Mouse (Mus musculus) retina, embryonic 14.5 days (tissue): Measurements from ENCODE around the gene Zfp174.
"Not testable (repeated sequence)": the region's sequence is repeated elsewhere in the genome, so short reads cannot be mapped to it uniquely, and the experiment has no call there.

Source experiments
- DNase-seq: peaks from one replicate; pipeline ENCODE4 v3.0.0-alpha.2; 2015; ENCODE audit warnings: low spot score

The Zfp174 gene

DNA sequence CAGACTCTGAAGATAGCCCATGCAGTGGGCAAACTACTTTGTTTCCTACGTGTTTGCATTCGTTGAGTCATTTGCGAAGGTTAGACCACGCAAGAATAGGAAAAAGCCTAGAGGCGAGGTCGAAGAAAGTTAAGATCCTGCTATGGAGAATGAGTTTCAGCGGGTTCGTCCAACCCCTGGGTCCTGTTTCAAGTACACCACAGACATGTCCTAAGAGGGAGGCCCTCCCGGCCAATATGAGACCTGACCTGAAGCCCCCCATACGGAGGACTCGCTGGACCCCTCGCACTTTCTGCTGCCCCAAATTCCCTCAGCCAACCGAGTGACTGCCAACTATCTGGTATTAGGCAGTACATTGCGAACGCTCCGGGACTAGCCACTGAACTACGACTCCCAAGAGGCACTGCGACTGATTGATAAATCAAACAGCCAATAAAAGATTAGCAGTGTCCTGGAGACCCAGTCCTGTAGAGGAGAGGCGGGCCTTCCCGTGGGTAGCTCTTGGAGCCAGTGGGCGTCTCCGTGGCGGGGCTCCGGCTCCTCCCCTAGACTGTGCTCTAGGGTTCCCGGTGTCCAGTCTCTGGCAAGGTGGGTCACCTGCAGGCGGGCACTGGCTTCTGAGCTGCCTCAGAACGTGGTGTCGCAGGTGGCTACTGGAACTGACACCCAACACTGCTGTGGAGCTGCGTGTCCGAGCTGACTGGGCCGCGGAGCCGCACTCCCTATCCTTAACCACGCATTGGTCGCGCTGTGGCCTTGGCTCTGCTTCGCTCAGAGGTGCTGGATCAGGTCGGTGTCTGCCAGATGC, at the start of gene Zfp174:
Gene Zfp174, plus strand, starts transcription at position 558 of the 808 bp plus-strand sequence.
- DNase-seq = peak; percentile 99

DNA sequence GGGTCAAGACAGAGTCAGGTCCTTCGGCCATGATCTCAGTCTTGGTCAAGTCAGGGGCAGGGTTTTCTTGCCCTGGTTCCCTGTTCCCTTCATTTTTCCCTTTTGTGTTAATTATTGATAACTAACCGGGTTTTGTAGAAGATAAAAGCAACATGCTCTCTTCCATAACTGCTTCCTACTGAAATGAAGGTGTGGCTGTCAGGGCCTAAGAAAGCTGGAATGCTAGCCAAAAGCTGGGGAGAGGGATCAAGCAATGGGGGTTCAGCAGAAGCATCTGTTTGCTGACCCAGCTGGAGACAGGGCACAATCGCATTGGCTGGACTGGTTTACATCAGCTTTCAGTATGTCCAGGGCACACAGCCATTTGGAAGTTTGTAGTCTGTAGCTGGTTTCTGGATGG, 38.9 kb upstream of the Zfp174 start:
- DNase-seq = no peak

DNA sequence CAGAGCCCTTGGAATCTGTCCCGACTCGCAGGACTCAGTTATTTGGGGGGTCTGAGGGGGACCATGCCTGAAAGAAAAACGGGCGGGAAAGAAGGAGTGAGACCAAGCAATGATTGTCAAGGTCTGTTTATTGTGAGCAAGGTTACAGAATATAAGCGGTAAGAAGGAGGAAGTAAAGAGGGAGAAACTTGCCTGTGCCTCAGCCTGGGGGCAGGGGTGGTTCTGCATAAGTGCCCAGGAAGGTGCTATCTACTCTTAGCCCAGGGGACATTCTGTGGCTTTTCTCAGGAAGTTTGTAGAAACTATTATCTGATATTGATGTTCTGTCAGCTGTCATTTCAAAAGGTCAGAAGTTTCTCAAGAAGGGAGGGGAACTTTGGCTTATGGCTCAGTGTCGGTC, 32.4 kb upstream of the Zfp174 start:
- not testable (repeated sequence) for DNase-seq

DNA sequence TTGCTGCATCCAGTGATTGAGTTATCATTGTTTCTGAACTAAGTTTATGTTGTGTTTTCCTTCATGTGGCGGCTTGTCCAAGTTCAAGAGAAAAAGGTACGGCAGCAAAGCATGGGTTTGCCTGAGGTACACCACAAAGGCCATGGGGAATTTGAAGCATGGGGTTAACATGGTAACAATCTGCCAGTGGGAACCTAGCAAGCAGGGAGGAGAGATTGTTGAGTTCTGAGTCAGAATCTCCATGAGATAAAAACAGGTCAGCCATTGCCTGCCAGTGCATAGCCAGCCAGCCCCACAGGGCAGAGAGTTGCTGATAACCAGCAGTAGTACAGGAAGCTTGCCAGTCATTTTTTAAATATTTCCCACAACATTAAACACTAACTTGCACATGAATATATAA, 26.9 kb upstream of the Zfp174 start:
- DNase-seq = no peak

DNA sequence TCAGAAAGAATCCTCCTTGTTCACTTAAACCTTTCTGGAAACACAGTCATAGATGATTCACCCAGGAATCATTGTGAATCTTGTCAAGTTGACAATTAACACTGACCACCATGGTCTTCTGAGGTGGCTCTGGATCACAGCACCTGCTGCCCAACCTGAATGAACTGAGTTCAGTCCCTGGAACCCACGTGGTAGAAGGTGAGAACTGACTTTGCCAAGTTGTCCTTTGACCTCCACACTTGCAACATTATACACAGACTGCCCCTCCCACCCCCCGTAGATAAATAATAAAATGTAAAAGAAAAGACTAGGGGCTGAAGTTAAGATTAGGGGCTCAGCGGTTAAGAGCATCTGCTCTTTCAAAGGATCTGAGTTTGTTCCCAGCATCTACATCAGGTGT, 19.0 kb upstream of the Zfp174 start:
- DNase-seq = no peak

DNA sequence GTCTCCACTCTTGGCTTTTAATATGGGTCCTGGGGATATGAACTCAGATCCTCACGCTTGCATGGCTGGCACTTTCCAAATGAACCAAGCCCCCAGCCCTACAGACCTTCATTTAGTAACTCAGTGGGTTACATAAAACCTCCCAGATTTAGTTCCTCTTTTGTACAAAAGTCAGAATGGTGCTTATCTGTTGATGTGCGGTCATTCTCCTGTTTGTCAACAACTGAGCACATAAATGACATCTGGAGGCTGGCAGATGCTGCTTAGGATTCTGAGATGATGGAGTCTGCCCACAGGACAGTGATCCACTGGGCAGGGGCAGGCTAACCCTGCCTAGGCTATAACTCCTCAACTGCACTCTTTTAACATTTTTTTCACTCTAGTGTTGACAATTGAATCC, 17.3 kb upstream of the Zfp174 start:
- DNase-seq = no peak

DNA sequence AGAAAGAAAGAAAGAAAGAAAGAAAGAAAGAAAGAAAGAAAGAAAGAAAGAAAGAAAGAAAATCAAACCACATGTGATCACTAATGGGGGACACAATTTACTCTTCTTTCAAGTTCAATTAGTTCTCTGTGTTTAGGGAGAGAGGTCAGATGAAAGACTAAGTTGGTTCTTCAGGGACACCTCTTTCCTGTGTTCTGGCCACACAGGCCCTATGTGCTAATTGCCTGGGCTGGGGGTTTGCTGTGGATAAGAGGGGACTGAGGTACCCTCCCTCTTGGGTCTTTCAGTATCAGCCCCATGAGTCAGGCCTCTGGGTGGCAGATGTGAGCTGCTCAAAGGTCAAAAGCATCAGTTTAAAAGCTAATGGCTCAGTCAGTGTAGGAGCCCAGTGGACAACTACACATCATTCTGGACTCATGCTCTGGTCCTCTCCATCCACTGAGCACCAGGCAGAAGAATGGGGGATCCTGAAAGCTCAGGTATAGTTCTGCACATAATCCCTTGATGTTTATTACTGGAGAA, 16.4 kb upstream of the Zfp174 start, which contains the start of gene Olfr15:
Gene Olfr15, plus strand, starts transcription at position 291 of the 522 bp plus-strand sequence.
- DNase-seq = peak; percentile 32

DNA sequence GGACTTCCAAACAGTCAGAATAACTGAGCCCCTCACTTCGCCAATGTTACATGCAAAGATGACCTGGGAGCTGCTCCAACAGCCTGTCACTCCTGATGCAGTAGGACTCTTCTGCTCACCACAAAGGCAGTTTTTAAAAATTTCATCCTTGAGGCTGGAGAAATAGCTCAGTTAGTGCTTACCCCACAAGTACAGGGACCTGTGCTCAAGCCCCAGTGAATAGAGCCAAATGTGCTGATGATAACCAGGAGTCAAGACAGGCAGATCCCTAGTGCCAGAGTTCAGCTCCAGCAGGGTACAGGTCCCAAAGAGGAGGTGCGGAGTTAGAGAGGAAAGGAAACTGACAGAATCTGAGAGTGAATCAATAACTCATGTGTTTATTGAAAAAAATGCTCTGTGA, 11.6 kb upstream of the Zfp174 start:
- DNase-seq = no peak

DNA sequence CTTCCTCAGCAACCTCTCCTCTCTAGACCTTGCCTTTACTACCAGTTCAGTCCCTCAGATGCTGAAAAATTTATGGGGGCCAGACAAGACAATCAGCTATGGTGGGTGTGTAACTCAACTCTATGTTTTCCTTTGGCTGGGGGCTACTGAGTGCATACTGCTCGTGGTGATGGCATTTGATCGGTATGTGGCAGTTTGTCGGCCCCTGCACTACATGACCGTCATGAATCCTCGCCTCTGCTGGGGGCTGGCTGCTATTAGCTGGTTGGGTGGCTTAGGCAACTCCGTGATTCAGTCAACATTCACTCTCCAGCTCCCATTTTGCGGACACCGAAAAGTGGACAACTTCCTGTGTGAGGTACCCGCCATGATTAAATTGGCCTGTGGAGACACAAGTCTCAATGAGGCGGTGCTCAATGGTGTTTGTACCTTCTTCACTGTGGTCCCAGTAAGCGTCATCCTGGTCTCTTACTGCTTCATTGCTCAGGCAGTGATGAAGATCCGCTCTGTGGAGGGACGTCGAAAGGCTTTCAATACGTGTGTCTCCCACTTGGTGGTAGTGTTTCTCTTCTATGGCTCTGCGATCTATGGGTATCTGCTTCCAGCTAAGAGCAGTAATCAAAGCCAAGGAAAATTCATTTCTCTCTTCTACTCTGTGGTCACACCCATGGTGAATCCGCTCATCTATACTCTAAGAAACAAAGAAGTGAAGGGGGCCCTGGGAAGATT, 7.7 kb upstream of the Zfp174 start:
- DNase-seq = peak; percentile 47

DNA sequence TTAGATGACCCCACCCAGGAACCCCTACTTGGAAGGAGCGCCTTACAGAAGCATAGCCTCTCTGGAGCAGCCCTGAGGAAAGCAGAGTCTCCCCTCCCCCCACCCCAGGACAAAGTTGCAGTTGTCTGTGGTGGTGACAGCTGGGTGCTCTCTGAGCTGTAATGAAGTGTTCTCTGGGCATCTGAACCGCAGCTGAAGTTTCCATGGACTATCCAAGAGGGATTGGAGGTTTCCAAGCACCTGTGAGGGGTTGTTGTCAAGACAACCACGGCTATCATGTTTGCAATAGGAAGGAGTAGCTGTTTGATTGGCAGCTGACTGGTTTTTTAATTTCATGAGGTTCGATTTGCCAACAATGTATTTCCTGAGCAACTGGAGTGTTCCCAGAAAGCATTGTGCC, 4.1 kb upstream of the Zfp174 start:
- DNase-seq = peak; percentile 14

DNA sequence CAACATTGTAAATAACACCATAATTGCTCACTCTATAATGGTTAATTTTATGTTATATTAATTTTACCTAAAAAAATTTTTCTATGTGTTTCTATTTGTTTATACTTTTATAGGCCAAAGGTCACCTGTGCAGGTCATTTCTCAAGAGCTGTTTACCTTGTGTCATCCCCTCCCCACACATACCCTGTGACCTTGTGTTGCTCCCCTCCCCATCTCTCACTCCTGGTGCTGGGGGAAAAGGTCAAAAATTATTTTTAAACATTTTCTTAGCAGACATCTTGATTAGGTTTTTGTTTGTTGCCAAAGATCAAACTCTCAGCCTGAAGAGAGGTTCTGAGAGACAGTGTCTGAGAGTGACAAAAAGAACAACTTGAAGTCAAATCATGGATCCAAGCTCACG, 3.3 kb upstream of the Zfp174 start:
- DNase-seq = no peak

DNA sequence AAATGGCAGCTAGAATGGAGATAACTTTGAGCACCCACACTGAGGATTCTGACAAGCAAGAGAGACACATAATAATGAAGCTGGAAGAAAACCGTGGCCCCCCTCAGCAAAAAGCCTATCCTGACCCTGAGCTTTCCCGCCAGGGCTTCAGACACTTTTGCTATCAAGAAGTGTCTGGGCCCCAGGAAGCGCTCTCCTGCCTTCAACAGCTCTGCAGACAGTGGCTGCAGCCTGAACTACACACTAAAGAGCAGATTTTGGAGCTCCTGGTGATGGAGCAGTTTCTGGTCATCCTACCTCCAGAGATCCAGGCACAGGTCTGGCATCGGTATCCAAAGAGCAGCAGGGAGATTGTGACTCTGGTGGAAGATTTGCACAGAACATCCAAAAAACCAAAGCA, 803 bp downstream of the Zfp174 start:
- DNase-seq = peak; percentile 10

DNA sequence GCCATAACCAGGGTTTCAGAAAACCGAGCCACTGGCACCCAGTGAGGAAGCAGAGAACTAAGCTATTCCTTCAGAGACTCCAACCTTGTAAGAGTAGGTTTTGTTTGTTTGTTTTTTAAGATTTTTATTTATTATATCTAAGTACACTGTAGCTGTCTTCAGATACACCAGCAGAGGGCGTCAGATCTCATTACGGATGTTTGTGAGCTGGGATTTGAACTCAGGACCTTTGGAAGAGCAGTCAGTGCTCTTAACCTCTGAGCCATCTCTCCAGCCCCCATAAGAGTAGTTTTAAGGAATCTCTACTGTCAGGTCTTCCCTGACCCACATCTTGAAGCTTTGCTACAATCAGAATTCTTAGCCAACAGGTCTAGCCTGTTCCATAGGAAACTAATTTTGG, 1.3 kb downstream of the Zfp174 start:
- no peak for DNase-seq

DNA sequence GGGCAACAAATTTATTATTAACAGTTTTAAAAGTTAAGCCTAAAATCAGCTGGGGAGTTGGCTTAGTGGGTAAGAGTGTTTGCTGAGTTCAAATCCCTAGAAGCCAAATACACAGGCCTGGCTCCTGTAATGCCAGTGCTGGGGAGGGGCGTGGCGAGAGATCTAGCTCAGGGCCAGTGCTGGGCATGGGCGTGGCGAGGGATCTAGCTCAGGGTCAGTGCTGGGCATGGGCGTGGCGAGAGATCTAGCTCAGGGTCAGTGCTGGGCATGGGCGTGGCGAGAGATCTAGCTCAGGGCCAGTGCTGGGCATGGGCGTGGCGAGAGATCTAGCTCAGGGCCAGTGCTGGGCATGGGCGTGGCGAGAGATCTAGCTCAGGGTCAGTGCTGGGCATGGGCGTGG, 4.2 kb downstream of the Zfp174 start:
- DNase-seq = not testable (repeated sequence)

DNA sequence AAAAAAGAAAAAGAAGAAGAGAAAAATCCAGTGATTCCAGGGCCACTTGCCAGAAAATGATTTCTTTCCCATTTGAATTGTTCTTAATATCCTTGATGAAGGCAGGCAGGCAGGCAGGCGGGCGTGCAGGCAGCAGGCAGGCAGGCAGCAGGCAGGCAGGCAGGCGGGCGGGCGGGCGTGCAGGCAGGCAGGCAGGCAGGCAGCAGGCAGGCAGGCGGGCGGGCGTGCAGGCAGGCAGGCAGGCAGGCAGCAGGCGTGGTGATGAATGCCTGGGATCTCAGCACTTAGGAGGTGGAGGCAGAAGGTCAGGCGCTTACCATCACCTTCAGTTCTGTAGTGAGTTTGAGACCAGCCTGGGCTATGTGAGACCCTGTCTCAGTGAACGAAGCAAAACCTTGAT, 5.5 kb downstream of the Zfp174 start:
- no peak for DNase-seq

DNA sequence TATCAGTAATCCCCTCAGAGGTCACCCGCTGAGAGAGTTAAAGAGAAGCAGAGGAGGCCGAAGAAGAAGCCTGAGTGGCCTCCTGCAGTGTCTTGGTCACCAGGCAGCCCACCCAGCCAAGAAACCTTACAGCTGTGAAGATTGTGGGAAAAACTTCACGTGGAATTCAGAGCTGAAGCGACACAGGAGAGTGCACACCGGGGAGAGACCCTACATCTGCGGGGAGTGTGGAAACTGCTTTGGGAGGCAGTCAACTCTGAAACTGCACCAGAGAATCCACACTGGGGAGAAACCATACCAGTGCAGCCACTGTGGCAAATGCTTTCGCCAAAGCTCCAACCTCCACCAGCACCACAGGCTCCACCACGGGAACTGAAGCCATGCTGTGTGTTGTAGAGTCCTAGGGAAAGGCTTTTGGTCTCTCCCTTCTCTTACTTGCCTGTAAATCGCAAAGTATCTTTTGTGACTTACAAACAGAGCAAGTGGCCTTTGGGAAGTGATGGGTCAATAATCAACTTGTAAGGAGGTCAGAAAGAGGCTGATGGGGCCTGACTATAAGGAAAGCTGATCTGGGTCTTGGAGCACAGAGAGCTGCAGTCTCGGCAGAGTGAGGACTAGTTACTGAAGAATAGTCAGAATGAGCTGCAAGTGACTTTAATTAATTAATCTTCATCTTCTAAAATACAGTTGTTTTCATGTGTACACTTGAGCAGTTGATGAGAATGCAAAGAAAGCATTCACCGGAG, 7.5 kb downstream of the Zfp174 start:
- no peak for DNase-seq

DNA sequence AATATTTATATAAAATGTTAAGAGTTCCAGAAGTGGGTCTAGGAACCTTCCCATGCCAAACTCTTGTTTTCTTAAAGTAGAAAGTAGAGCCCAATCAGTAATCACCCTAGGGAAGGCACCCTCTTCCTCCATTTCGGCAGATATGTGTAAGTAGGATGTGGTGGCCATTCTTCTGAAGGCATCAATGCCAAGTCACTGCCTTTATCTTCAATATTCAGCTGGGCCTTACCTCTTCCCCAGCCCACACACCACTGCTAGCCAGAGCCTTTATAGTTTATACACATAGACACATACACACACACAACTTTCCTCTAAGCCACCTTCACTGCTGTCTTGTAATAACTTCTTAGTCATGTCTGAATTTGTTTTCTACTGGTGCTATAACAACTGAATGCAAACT, 8.7 kb downstream of the Zfp174 start:
- DNase-seq = no peak

DNA sequence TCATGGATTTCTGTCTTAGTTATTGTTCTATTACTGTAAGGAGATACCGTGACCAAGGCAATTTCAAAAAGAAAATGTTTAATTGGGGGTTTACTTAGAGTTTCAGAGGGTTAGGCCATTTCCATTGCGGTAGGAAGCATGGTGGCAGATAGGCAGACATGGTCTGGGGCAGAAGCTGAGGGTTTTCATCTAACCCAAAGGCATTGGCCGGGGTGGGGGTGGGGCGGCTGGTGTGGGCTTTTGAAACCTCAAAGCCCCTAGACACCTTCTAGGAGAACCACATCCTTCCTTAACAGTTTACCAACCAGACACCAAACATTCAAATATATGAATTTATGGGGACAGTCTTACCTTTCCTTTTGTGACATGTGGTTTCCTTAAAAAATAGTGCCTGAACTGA, 12.2 kb downstream of the Zfp174 start:
- DNase-seq = no peak

DNA sequence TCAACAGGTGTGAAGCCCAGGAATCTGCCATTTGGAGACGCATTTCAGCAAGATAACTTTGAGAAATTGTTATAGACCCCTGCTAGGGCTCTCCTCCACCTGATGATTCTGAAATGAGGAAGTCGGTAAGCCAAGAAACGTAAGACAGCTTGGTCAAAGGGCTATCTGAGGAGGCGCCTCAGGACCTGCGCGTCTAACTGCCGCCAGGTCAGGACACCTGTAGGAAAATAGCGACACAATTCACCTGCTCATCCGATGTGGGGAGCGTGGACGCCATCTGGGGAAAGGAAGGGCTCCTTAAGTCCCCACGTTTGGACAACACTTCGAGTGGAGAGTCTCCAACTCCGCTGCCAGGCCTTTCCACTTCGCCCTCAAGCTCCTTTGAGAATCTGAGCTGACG, 24.7 kb downstream of the Zfp174 start:
- DNase-seq = no peak

DNA sequence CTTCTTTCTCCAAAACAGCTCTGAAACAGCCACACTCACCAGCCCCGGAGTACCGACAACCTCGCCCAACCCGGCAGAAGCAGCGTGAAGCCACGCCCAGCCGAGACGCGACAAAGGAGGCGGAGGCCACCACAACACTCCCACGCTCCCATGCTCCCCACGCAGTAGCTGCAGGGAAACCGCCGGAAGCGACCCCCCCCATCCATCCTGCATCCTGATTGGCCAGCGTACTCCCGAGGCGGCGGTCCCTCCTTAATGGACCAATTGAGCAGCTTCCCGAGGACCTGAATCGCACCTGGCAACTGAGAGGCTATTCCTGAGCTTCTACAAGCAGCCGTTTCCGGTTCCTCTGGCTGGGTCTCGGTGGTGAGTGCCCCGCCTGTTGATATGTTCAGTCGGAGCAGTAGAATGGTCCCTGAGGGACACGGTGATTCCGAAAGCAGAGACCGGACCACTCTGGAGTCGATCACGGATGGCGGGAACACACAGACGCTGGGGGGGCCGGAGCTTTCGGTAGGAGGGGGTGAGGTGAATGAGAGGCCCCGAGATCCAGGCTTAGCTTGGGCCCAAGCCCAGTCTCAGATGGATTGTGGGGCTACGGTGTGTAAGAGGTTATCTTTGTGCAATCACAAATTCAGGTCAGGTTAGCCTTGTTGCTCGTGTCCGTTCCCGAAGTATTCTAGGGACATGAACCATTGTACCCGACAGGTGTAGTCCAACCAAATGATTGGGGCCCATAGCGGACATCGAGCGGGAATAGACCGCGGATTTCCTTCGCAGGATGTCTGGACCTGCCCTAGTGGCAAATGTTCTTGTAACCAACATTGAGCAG, 25.4 kb downstream of the Zfp174 start, which contains the start of gene Naa60:
Gene Naa60, plus strand, starts transcription at position 160 of the 832 bp plus-strand sequence.
- DNase-seq = peak; percentile 93

DNA sequence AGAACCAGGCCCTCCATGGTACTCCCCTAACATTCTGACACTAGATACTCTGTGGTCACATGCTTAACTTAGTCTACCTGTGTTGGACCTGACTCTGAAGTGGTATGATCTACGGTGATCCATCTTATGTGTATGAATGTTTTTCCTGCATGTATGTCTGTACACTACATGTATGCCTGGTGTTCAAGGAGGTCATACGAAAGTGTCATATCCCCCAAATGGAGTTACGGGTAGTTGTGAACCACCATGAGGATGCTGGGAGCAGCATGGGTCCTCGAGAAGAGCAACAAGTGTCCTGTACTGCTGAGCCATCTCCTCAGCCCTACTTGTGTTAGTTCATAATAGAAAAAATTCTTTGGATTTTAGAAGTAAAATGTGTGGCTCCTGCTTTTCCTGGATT, 29.3 kb downstream of the Zfp174 start:
- DNase-seq = no peak
